Mouse (Mus musculus) neural tube, embryonic 15.5 days (tissue): ENCODE results near the gene Kars. TPM values are rescaled to one million over a fixed set of nuclear protein-coding genes. Genes with fewer than 3 reads are reported as not detected.
A peak's percentile ranks its signal among the peaks of the same experiment; 100 is the strongest.

Source experiments
- ATAC-seq: fragments of 200-750 bp; cut with Nextera tagmentation; 2 replicates; pipeline ENCODE4 v1.8.0; 2017; ENCODE audit warnings: mild to moderate bottlenecking, moderate TSS enrichment, moderate library complexity; ENCODE audit not compliant: low FRiP score
- H3K27ac ChIP-seq: fragments of 300-500 bp; sonication (generic); replicated peaks from 2 replicates; pipeline ENCODE4 v1.5.1; 2015; ENCODE audit warnings: mild to moderate bottlenecking, inconsistent platforms
- H3K27me3 ChIP-seq: fragments of 300-500 bp; sonication (generic); replicated peaks from 2 replicates; pipeline ENCODE4 v1.6.1; 2015; ENCODE audit warnings: inconsistent platforms
- H3K36me3 ChIP-seq: fragments of 300-500 bp; sonication (generic); 2 replicates; pipeline ENCODE4 v1.6.1; 2015; ENCODE audit warnings: inconsistent platforms
- H3K4me1 ChIP-seq: fragments of 300-500 bp; sonication (generic); 2 replicates; pipeline ENCODE4 v1.6.1; 2015; ENCODE audit warnings: inconsistent platforms
- H3K4me2 ChIP-seq: fragments of 300-500 bp; sonication (generic); 2 replicates; pipeline ENCODE4 v1.6.1; 2015; ENCODE audit warnings: inconsistent platforms, mild to moderate bottlenecking, moderate library complexity
- H3K4me3 ChIP-seq: fragments of 300-500 bp; sonication (generic); replicated peaks from 2 replicates; pipeline ENCODE4 v1.5.1; 2015; ENCODE audit warnings: mild to moderate bottlenecking, inconsistent platforms
- H3K9ac ChIP-seq: fragments of 300-500 bp; sonication (generic); replicated peaks from 2 replicates; pipeline ENCODE4 v1.6.1; 2015; ENCODE audit warnings: mild to moderate bottlenecking, inconsistent platforms
- H3K9me3 ChIP-seq: fragments of 300-500 bp; sonication (generic); replicated peaks from 2 replicates; pipeline ENCODE4 v1.6.1; 2016; ENCODE audit warnings: inconsistent platforms
- WGBS: fragments of 180-500 bp; shearing (Covaris S2); methylation state at CpG from one replicate; pipeline ENCODE4 v1.1.7; 2015; ENCODE audit warnings: mixed read lengths; 5-methylcytosine and 5-hydroxymethylcytosine counted together
- polyA plus RNA-seq: library from polyadenylated mRNA; unstranded; fragments of >200 nt; fragmentation: Nextera tagmentation; extraction: Ambion mirVana; gene quantifications from 2 replicates; pipeline ENCODE4 v1.2.1, GENCODE M21; 2015

Gene Kars
- 166 and 186 TPM in 2 replicates for polyA plus RNA-seq

DNA sequence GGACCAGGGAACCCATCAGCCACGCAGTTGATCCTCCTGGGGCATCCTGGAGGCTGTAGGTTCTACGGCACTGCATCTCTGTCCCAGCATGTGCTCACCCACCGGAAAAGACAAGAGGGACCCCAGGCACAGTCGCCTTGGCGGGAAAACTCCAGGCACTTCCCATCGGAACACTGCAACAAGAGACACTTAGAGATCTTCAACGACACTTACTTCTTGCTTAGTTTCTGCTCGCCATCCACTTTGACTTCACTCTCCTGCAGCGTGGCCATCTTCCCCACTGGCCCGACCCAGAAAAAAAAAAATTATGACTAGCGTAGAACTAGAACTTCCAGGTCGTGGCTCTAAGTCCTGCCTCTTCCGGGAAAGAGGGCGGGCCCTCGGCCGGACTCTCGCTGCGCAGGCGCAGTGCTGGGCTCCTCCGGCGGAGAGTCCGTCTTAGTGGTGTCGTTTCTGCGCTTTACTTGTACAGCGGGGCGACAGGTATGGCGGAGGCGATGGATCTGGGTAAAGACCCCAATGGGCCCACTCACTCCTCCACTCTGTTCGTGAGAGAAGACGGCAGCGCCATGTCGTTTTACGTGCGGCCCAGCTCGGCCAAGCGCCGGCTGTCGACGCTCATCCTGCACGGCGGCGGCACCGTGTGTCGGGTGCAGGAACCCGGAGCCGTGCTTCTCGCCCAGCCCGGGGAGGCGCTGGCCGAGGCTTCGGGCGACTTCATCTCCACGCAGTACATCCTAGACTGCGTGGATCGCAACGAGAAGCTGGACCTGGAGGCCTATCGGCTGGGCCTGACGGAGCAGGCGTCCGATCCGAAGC, at the start of gene Kars, which contains the start of gene Terf2ip:
Gene Kars, minus strand, starts transcription at position 327 of the 819 bp plus-strand sequence.
Gene Terf2ip, plus strand, starts transcription at position 402 of the 819 bp plus-strand sequence.
- H3K27ac ChIP-seq: peak within 1 kb of the TSS; percentile 88
- H3K27me3 ChIP-seq: no peaks in the 10 kb centered on the region
- H3K9me3 ChIP-seq: no peaks in the 10 kb centered on the region
- H3K36me3 ChIP-seq: peaks cover 12% of the 10 kb centered on the region
- H3K4me1 ChIP-seq: peaks cover 26% of the 10 kb centered on the region
- H3K9ac ChIP-seq: peak within 1 kb of the TSS; percentile 92
- WGBS: under 1% methylated on average over 61 of the region's 61 CpGs
- peak within 1 kb of the TSS; percentile 88 for H3K4me2 ChIP-seq
- ATAC-seq: peak; percentile 92
- H3K4me3 ChIP-seq: peak within 1 kb of the TSS; percentile 99

DNA sequence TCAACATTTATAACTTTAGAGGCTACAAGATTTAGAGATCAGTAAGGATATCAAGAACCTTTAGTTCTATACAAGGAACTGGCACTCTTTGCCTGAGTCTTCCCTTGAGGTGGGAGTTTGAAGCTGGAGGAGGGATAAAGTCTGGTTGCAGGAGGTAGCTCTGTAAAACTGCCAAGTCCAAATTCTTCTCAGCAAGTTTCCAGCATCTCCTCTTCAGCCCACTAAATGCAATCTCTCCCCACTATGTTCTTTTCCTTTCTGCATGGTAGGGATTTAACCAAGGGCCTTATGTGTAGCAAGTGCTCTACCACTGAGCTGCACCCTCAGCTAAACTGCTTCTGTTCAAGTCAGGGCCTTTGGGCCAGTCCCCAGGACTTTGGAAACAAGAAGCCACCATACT, 43.3 kb upstream of the Kars start:
- no peak overlapping the region for H3K27ac ChIP-seq
- ATAC-seq: no peak
- no peaks in the 10 kb centered on the region for H3K36me3 ChIP-seq
- H3K4me3 ChIP-seq: no peak overlapping the region
- no peaks in the 10 kb centered on the region for H3K9me3 ChIP-seq
- H3K4me1 ChIP-seq: no peaks in the 10 kb centered on the region
- H3K4me2 ChIP-seq: no peak overlapping the region
- H3K27me3 ChIP-seq: no peaks in the 10 kb centered on the region
- H3K9ac ChIP-seq: no peak overlapping the region

DNA sequence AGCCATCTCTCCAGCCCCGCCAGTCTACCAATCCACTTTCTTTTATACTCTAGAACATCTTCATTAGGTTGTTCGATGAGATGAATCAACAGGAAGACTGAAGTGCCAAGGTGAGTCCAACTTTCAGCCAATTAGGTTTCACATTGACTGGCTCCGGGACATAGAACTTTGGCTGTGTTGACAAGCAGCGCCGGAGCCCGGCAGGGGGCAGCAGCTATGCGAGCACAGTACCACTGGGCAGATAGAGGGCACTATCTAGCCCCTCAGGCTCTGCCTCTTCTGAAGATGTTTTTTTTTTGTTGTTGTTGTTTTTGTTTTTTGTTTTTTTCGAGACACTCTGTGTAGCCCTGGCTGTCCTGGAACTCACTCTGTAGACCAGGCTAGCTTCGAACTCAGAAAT, 40.4 kb upstream of the Kars start:
- WGBS: 81% methylated on average over 9 of the region's 9 CpGs
- Histone ChIP-seq H3K9ac (no peak overlapping the region), H3K27ac (no peak overlapping the region), H3K4me1 (no peaks in the 10 kb centered on the region), H3K36me3 (no peaks in the 10 kb centered on the region), H3K27me3 (no peaks in the 10 kb centered on the region), H3K4me2 (no peak overlapping the region), H3K4me3 (no peak overlapping the region), H3K9me3 (no peaks in the 10 kb centered on the region)
- no peak for ATAC-seq

DNA sequence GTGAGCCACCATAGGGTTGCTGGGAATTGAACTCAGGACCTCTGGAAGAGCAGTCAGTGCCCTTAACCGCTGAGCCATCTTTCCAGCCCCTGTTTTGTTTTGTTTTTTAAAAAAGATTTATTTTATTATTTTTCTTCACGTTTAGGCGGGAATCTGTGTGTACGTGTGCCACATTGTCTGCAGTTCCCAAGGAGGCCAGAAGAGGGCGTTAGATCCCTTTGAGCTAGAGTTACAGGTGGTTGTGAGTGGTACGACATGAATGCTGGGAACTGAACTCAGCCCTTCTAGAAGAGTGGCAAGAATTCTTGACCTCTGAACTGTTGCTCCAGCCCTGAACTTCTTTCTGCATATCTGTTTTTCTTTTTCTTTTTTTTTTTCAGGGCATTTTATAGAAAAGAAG, 38.9 kb upstream of the Kars start:
- Histone ChIP-seq H3K9me3 (no peaks in the 10 kb centered on the region), H3K36me3 (no peaks in the 10 kb centered on the region), H3K27me3 (no peaks in the 10 kb centered on the region), H3K4me1 (no peaks in the 10 kb centered on the region), H3K4me2 (no peak overlapping the region), H3K9ac (no peak overlapping the region), H3K4me3 (no peak overlapping the region), H3K27ac (no peak overlapping the region)
- 88% methylated on average over 6 of the region's 6 CpGs for WGBS
- no peak for ATAC-seq

DNA sequence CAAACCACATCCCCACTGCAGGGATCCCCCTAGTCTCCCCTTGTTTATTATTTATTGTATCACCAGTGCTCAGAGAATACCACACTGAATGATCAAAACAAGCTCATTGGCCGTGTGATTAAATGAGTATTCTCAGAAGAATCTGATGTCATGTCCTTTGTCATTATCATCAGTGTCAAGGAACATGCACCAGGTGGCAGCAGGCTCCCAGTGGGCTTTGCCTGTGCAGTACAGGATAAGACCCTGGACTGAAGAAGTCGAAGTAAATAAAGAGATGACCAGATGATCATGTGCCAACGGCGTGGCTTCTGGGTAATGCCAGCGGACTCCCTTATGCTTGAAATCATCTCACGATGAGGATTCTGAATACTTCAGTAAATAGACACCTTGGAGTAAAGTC, 37.2 kb upstream of the Kars start:
- Histone ChIP-seq H3K4me2 (no peak overlapping the region), H3K27ac (no peak overlapping the region), H3K27me3 (no peaks in the 10 kb centered on the region), H3K4me1 (no peaks in the 10 kb centered on the region), H3K36me3 (no peaks in the 10 kb centered on the region), H3K9me3 (no peaks in the 10 kb centered on the region), H3K9ac (no peak overlapping the region), H3K4me3 (no peak overlapping the region)
- 85% methylated on average over 6 of the region's 6 CpGs for WGBS
- no peak for ATAC-seq

- Histone ChIP-seq H3K27ac (no peak overlapping the region), H3K4me3 (no peak overlapping the region), H3K9ac (no peak overlapping the region), H3K4me2 (no peak overlapping the region), H3K27me3 (no peaks in the 10 kb centered on the region), H3K36me3 (no peaks in the 10 kb centered on the region), H3K9me3 (no peaks in the 10 kb centered on the region), H3K4me1 (no peaks in the 10 kb centered on the region)
- ATAC-seq: peak; percentile 80; the same call in 1 of the 2 replicates
- under 1% methylated on average over 7 of the region's 7 CpGs for WGBS
Measured at GRCm38 (mm10) chr8:112045896-112046295, 34.8 kb upstream of the Kars start.

DNA sequence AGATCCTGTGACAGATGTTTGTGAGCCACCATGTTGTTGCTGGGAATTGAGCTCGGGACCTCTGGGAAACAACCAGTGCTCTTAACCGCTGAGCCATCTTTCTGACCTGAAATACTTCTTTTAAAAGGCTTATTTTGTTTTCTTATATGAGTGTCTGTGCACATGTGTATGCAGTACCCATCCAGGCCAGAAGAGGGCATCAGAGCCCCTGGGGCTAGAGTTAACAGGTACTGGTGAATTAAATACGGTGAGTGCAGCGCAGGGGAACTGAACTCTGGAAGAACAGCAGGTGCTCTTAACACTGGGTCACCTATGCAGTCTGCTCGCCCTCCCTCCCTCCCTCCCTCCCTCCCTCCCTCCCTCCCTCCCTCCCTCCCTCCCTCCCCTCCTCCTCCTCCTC, 34.1 kb upstream of the Kars start:
- Histone ChIP-seq H3K9ac (no peak overlapping the region), H3K27ac (no peak overlapping the region), H3K9me3 (no peaks in the 10 kb centered on the region), H3K4me3 (no peak overlapping the region), H3K4me1 (no peaks in the 10 kb centered on the region), H3K4me2 (no peak overlapping the region), H3K27me3 (no peaks in the 10 kb centered on the region), H3K36me3 (no peaks in the 10 kb centered on the region)
- ATAC-seq: no peak
- 88% methylated on average over 5 of the region's 5 CpGs for WGBS

GRCm38 (mm10) chr8:112037521-112037920, 26.4 kb upstream of the Kars start:
- Histone ChIP-seq H3K4me3 (no peak overlapping the region), H3K27ac (no peak overlapping the region), H3K27me3 (no peaks in the 10 kb centered on the region), H3K4me2 (no peak overlapping the region), H3K9me3 (no peaks in the 10 kb centered on the region), H3K9ac (no peak overlapping the region), H3K36me3 (no peaks in the 10 kb centered on the region), H3K4me1 (no peaks in the 10 kb centered on the region)
- 86% methylated on average over 18 of the region's 18 CpGs for WGBS
- no peak for ATAC-seq

GRCm38 (mm10) chr8:112034603-112035002, 23.5 kb upstream of the Kars start:
- ATAC-seq: no peak
- Histone ChIP-seq H3K4me2 (no peak overlapping the region), H3K9ac (no peak overlapping the region), H3K27me3 (no peaks in the 10 kb centered on the region), H3K9me3 (no peaks in the 10 kb centered on the region), H3K4me1 (no peaks in the 10 kb centered on the region), H3K36me3 (no peaks in the 10 kb centered on the region), H3K27ac (no peak overlapping the region), H3K4me3 (no peak overlapping the region)
- 21% methylated on average over 8 of the region's 8 CpGs for WGBS

GRCm38 (mm10) chr8:112033071-112033470, 21.9 kb upstream of the Kars start:
- Histone ChIP-seq H3K27me3 (no peaks in the 10 kb centered on the region), H3K4me2 (no peak overlapping the region), H3K36me3 (no peaks in the 10 kb centered on the region), H3K27ac (no peak overlapping the region), H3K9me3 (no peaks in the 10 kb centered on the region), H3K9ac (no peak overlapping the region), H3K4me3 (no peak overlapping the region), H3K4me1 (no peaks in the 10 kb centered on the region)
- WGBS: 54% methylated on average over 7 of the region's 7 CpGs
- no peak for ATAC-seq

GRCm38 (mm10) chr8:112030663-112031062, 19.5 kb upstream of the Kars start:
- Histone ChIP-seq H3K4me1 (no peaks in the 10 kb centered on the region), H3K9ac (no peak overlapping the region), H3K4me3 (no peak overlapping the region), H3K9me3 (no peaks in the 10 kb centered on the region), H3K27ac (no peak overlapping the region), H3K4me2 (no peak overlapping the region), H3K27me3 (no peaks in the 10 kb centered on the region), H3K36me3 (no peaks in the 10 kb centered on the region)
- WGBS: 65% methylated on average over 6 of the region's 6 CpGs
- ATAC-seq: no peak

DNA sequence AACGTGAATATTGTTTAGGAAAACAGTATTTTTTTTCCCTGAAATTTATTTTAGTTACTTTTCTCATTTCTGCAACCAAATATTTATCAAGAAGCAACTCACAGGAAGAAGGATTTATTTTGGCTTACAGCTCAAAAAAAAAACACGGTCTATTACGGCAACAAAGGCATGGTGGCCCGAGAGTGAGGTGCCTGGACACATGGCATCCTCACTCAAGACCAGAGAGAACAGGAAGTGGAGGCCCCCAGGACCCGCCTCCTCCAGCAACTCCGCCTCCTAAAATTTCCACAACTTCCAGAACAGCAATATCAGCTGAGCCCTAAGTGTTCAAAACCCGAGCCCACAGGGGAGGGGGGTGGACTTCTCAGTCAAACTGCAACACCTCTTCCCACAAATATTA, 18.3 kb upstream of the Kars start:
- Histone ChIP-seq H3K9ac (no peak overlapping the region), H3K4me1 (no peaks in the 10 kb centered on the region), H3K4me3 (no peak overlapping the region), H3K27me3 (no peaks in the 10 kb centered on the region), H3K36me3 (no peaks in the 10 kb centered on the region), H3K27ac (no peak overlapping the region), H3K9me3 (no peaks in the 10 kb centered on the region), H3K4me2 (no peak overlapping the region)
- no peak for ATAC-seq
- 92% methylated on average over 7 of the region's 7 CpGs for WGBS
